Mouse (Mus musculus) kidney, postnatal 0 days (tissue): ENCODE measurements at regions not wholly inside any gene's neighbourhood (a gene's known extent, or its start where the extent isn't known, plus 50 kb on each side); places are given as distances from the start of the nearest gene placed in this dataset.
A peak's percentile ranks its signal among the peaks of the same experiment; 100 is the strongest.

ENCODE experiments used
- ATAC-seq: fragments of 200-750 bp; cut with Nextera tagmentation; replicated peaks from 2 replicates; pipeline ENCODE4 v1.8.0; 2017; ENCODE audit warnings: low read depth, moderate number of reproducible peaks, moderate TSS enrichment, moderate library complexity; ENCODE audit not compliant: low FRiP score
- DNase-seq: peaks from one replicate; pipeline ENCODE4 v3.0.0-alpha.2; 2016; ENCODE audit warnings: low spot score
- H3K27ac ChIP-seq: fragments of 300-500 bp; sonication (generic); 2 replicates; pipeline ENCODE4 v1.5.1; 2014; ENCODE audit warnings: mild to moderate bottlenecking
- H3K27me3 ChIP-seq: fragments of 300-500 bp; sonication (generic); 2 replicates; pipeline ENCODE4 v1.6.1; 2014; ENCODE audit warnings: low read length, mixed read lengths; ENCODE audit not compliant: insufficient read depth
- H3K36me3 ChIP-seq: fragments of 300-500 bp; sonication (generic); 2 replicates; pipeline ENCODE4 v1.6.1; 2014; ENCODE audit warnings: low read length, mixed read lengths; ENCODE audit not compliant: insufficient read depth
- H3K4me1 ChIP-seq: fragments of 300-500 bp; sonication (generic); replicated peaks from 2 replicates; pipeline ENCODE4 v1.6.1; 2014; ENCODE audit warnings: antibody characterized with exemption, low read length, mixed read lengths; ENCODE audit not compliant: insufficient read depth
- H3K4me2 ChIP-seq: fragments of 300-500 bp; sonication (generic); 2 replicates; pipeline ENCODE4 v1.6.1; 2014; ENCODE audit warnings: mild to moderate bottlenecking, low read length, moderate library complexity, mixed read lengths
- H3K4me3 ChIP-seq: fragments of 300-500 bp; sonication (generic); replicated peaks from 2 replicates; pipeline ENCODE4 v1.5.1; 2014; ENCODE audit warnings: low read depth, low read length
- H3K9ac ChIP-seq: fragments of 300-500 bp; sonication (generic); 2 replicates; pipeline ENCODE4 v1.6.1; 2014; ENCODE audit warnings: low read depth, low read length
- H3K9me3 ChIP-seq: fragments of 300-500 bp; sonication (generic); replicated peaks from 2 replicates; pipeline ENCODE4 v1.6.1; 2016; ENCODE audit warnings: low read length, inconsistent platforms, mixed read lengths
- CTCF ChIP-seq: IDR thresholded peaks from 2 replicates; pipeline ENCODE4 v1.5.1; 2016; ENCODE audit warnings: antibody characterized with exemption, low read depth, mild to moderate bottlenecking, moderate library complexity
- WGBS: fragments of 180-500 bp; shearing (Covaris S2); extraction: QIAGEN DNeasy Blood & Tissue Kit; methylation state at CpG from one replicate; pipeline ENCODE4 v1.1.7; 2014; 5-methylcytosine and 5-hydroxymethylcytosine counted together

DNA sequence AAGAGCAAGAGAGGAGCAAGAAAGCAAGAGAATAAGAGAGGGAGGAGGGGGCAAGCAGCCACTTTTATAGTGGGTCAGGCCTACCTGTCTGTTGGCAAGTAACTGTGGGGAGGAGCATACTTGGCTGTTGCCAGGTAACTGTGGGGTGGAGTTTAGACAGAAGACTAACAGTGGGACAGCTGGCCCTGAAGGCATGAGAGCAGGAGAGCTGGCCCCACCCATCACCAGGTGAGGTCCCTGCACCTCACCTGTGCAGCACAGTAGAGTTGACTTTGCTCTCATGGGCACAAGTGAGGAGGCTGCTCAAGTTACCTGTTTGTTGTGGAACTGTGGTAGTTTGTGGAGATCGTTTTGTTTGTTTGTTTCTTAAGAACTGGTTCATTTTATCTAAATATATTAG is 208.1 kb downstream of the Spata18 start:
- no peak for DNase-seq
- H3K9ac ChIP-seq, result no peak overlapping the region

DNA sequence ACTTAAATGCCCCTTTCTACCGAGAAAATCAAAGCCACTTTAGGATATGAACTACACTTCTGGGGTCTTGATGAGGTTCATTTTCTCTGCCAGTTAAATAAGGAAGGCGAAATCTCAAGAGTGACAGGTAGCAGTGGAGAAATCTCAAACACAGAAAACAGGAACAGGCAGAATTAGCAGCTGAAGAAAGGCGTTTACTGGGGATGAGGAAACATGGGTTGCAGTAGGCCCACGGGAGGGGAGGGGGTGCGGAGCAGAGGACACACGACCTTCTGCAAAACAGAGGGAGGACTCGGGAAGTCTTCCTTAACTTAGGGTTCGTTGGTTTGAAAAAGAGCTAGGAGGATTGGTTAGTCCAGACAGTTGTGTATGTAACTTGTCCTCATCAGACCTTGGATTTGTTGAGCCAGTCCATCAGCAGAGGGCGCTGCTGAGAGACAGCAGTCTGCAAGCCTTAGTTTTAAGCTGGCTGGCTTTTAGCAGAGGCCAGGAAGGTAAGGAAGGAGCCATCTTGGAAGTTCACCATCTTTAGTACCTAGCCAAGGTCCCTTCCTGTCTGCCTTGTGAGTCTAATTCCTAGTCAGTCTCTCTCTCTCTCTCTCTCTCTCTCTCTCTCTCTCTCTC is 204.0 kb downstream of the Usp46 start:
- Histone ChIP-seq H3K4me3 (no peak overlapping the region), H3K36me3 (no peaks in the 10 kb centered on the region), H3K27me3 (no peaks in the 10 kb centered on the region), H3K4me2 (no peak overlapping the region), H3K9me3 (no peaks in the 10 kb centered on the region), H3K4me1 (no peaks in the 10 kb centered on the region), H3K27ac (no peak overlapping the region), H3K9ac (no peak overlapping the region)
- ATAC-seq (no peak), DNase-seq (peak; percentile 74)
- TF ChIP-seq CTCF, result peak; percentile 70
- WGBS, result 76% methylated on average over 9 of the region's 9 CpGs

More for the DNA sequence above, 208.1 kb downstream of the Spata18 start:
- H3K4me3 ChIP-seq, result no peak overlapping the region
- H3K4me1 ChIP-seq, result no peaks in the 10 kb centered on the region; the same call in 1 of the 2 replicates
- TF ChIP-seq CTCF, result no peak
- 93% methylated on average over 1 of the region's 1 CpGs for WGBS
- no peaks in the 10 kb centered on the region for H3K9me3 ChIP-seq
- no peak for ATAC-seq
- no peaks in the 10 kb centered on the region for H3K36me3 ChIP-seq
- no peak overlapping the region for H3K4me2 ChIP-seq
- H3K27me3 ChIP-seq, result no peaks in the 10 kb centered on the region
- H3K27ac ChIP-seq, result no peak overlapping the region

DNA sequence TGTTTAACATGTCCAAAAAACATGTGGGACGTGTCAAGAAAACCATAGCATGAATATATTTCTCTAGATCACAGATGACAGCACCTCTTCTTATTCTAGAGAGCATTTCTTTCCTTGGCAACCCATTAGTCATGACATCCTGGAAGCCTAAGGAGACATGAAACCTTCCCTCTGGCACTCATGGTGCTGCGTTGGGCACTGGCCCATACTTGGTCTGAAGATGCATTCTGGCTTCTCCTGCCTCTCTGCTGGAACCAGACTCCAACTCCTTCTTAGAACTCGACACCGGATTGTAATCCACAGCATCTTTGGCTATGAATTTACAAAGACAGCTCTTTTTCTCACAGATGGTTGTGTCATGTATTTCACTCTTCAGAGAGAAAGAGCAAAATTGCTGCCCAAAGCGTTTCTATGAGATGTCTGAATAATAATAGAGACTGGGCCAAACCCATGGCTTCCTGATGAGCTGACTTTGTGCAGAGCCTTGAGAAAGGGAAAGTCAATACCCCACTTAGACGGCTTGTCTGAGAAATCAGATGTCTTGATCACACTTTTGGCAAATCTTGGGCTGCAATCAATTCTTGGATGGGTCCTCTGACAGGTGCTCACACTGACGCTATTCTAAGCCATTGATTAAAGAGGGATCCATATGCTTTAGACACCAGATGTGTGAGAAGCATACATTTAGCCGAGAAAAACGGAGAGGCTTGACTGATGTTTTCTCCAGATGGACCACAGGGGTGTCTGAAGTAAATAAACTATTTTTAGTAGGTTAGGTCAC is 195.4 kb downstream of the Usp46 start:
- no peaks in the 10 kb centered on the region for H3K4me1 ChIP-seq
- DNase-seq, result no peak
- no peaks in the 10 kb centered on the region for H3K9me3 ChIP-seq
- no peak overlapping the region for H3K9ac ChIP-seq
- no peak overlapping the region for H3K4me2 ChIP-seq
- no peak overlapping the region for H3K27ac ChIP-seq
- WGBS, result 64% methylated on average over 9 of the region's 9 CpGs
- no peak overlapping the region for H3K4me3 ChIP-seq
- H3K27me3 ChIP-seq, result no peaks in the 10 kb centered on the region
- no peaks in the 10 kb centered on the region for H3K36me3 ChIP-seq
- no peak for ATAC-seq
- no peak for TF ChIP-seq CTCF

DNA sequence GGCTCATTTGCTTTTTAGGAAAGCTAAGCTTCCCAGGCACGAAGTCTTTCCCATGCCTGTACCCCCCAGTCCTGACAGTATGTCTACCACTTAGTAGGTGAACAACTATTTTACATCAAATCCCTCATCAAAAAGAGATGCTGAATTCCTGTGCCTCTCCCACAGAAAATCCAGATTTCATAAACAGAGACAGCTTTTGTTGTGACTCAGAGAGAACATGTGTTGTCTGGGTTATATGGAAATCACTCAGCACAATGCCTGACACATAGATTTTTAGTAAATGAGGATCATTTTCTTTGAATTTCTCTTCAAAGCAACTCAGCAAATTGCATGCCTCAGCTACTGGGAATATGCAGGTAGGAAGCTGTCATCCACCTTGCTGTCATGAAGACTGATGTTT is 193.5 kb downstream of the Usp46 start:
- H3K4me3 ChIP-seq, result no peak overlapping the region
- DNase-seq, result no peak
- H3K27me3 ChIP-seq, result no peaks in the 10 kb centered on the region
- H3K9me3 ChIP-seq, result no peaks in the 10 kb centered on the region
- ATAC-seq, result no peak
- 83% methylated on average over 1 of the region's 1 CpGs for WGBS
- H3K36me3 ChIP-seq, result no peaks in the 10 kb centered on the region
- no peak overlapping the region for H3K9ac ChIP-seq
- H3K4me1 ChIP-seq, result no peaks in the 10 kb centered on the region
- H3K27ac ChIP-seq, result no peak overlapping the region
- no peak for TF ChIP-seq CTCF
- no peak overlapping the region for H3K4me2 ChIP-seq

DNA sequence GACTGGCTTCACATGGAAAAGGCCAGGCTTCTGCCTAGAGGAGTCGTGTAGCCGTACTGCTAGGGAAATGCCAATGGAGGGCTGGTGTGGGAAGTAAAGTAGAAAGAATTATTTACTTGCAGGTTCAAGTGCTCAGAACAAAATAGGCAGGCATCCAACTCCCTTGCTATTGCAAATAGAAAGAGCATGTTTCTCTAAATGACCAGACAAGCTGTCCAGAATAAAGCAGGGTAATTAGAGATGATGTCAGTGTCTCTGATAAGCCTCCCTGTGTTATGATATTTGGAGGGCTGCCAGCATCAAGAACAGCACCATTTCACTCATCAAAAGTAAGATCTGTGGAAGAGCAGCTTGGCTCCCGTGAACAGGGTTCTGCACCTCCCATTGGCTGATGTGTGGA is 192.4 kb downstream of the Usp46 start:
- no peaks in the 10 kb centered on the region for H3K9me3 ChIP-seq
- H3K4me1 ChIP-seq, result no peaks in the 10 kb centered on the region
- no peak overlapping the region for H3K9ac ChIP-seq
- TF ChIP-seq CTCF, result no peak
- no peaks in the 10 kb centered on the region for H3K27me3 ChIP-seq
- DNase-seq, result no peak
- H3K4me2 ChIP-seq, result no peak overlapping the region
- ATAC-seq, result no peak
- no peak overlapping the region for H3K27ac ChIP-seq
- no peaks in the 10 kb centered on the region for H3K36me3 ChIP-seq
- H3K4me3 ChIP-seq, result no peak overlapping the region
- 58% methylated on average over 3 of the region's 3 CpGs for WGBS

GRCm38 (mm10) chr5:73880936-73881335 is 187.3 kb downstream of the Usp46 start:
- 68% methylated on average over 3 of the region's 3 CpGs for WGBS
- peak overlapping the region; percentile 61; the same call in 1 of the 2 replicates for H3K27ac ChIP-seq
- peak; percentile 27 for DNase-seq

More at GRCm38 (mm10) chr5:73880936-73881335, 187.3 kb downstream of the Usp46 start:
- H3K4me1 ChIP-seq, result no peaks in the 10 kb centered on the region
- no peak overlapping the region for H3K4me3 ChIP-seq
- no peaks in the 10 kb centered on the region for H3K9me3 ChIP-seq
- TF ChIP-seq CTCF, result no peak
- no peak for ATAC-seq
- no peaks in the 10 kb centered on the region for H3K27me3 ChIP-seq
- no peak overlapping the region for H3K4me2 ChIP-seq
- no peak overlapping the region for H3K9ac ChIP-seq
- H3K36me3 ChIP-seq, result no peaks in the 10 kb centered on the region
